Mouse (Mus musculus) thymus, adult 2 months (tissue): ENCODE results near the gene St3gal5.

Experiments used
- CTCF ChIP-seq: fragments of 200-500 bp; IDR thresholded peaks from 2 replicates; pipeline ENCODE4 v1.5.1; 2012; ENCODE audit warnings: mild to moderate bottlenecking, control low read depth, low read length, moderate library complexity, borderline replicate concordance; ENCODE audit not compliant: control insufficient read depth, poor library complexity, insufficient read depth; ENCODE audit errors: extremely low read depth
- POLR2A ChIP-seq: fragments of 200-500 bp; IDR thresholded peaks from 2 replicates; pipeline ENCODE4 v1.6.1; 2012; ENCODE audit warnings: mild to moderate bottlenecking, low read length, control low read depth, moderate library complexity; ENCODE audit not compliant: control insufficient read depth, poor library complexity, insufficient read depth; ENCODE audit errors: extremely low read depth

- TF ChIP-seq POLR2A, result no peak
- no peak for TF ChIP-seq CTCF
Measured at GRCm38 (mm10) chr6:72154938-72155531, 57.6 kb downstream of the St3gal5 start.
